Mouse (Mus musculus) bone marrow macrophage, adult 2 months (primary cell): ENCODE measurements around the gene Ptprm. TPM values are rescaled to one million over a fixed set of nuclear protein-coding genes. Genes with fewer than 3 reads are reported as not detected.

ENCODE experiments used
- H3K27ac ChIP-seq: 2 replicates; pipeline ENCODE4 v1.5.1; 2012; ENCODE audit warnings: low read depth, low read length; ENCODE audit not compliant: insufficient read depth
- H3K4me1 ChIP-seq: 2 replicates; pipeline ENCODE4 v1.6.1; 2012; ENCODE audit warnings: low read length; ENCODE audit not compliant: control insufficient read depth, insufficient read depth
- H3K4me3 ChIP-seq: 2 replicates; pipeline ENCODE4 v1.5.1; 2012; ENCODE audit warnings: mild to moderate bottlenecking, low read length, moderate library complexity; ENCODE audit not compliant: insufficient read depth
- CTCF ChIP-seq: IDR thresholded peaks from 2 replicates; pipeline ENCODE4 v1.5.1; 2012; ENCODE audit warnings: low read depth, mild to moderate bottlenecking, low read length, moderate library complexity
- POLR2A ChIP-seq: IDR thresholded peaks from 2 replicates; pipeline ENCODE4 v1.6.1; 2012; ENCODE audit warnings: mild to moderate bottlenecking, low read depth, low read length, borderline replicate concordance
- polyA plus RNA-seq: library from polyadenylated mRNA; stranded (reverse); fragments of >200 nt; gene quantifications from 2 replicates; pipeline ENCODE4 v1.2.4, GENCODE M21; 2012; ENCODE audit not compliant: missing spikeins, insufficient read depth, insufficient read length

Ptprm gene
- polyA plus RNA-seq, 1 experiment: 0.34 TPM

DNA sequence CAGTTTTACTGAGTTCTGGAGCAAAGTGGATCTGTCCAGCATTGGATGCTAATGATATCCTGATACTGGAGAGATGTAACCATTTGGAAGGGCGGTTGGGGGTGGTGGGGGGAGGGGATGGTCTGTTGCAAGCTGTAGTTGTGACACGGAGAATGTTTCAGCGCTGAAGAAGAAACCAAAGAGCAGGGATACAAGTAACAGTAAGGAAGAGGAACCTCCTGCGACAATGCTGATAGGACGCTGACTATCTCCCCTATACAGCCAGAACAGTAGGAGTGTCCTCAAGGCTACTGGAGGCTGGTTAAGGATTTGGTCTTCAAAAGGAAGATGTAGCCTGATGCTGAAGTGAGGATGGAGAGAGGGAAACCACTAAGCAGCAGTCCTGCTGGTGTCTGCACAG, 160.5 kb downstream of the Ptprm start:
- Histone ChIP-seq H3K27ac (no peak overlapping the region), H3K4me3 (no peak overlapping the region)
- TF ChIP-seq POLR2A (no peak), CTCF (no peak)

DNA sequence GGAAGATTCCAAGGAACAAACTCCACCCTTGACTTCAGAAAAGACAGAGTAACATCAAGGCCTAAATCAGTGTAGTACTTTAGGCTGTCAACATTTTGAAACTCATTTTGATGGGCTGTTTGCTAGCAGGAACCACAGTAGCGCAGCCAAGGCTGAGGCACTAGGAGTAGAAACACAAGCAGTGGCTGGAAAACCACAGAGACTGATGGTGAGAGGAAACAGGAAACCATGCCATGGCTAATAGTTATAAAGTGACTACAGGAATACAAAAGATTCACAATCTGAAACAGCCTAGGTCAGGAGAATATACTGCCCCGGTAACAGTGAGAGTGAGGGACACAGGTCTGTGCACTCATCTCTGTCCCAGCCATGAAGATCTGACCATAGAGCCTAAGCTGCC, 165.7 kb downstream of the Ptprm start:
- Histone ChIP-seq H3K27ac (no peak overlapping the region), H3K4me1 (no peaks in the 10 kb centered on the region), H3K4me3 (no peak overlapping the region)
- TF ChIP-seq POLR2A: no peak

More for the DNA sequence above, 160.5 kb downstream of the Ptprm start:
- H3K4me1 ChIP-seq: no peaks in the 10 kb centered on the region

DNA sequence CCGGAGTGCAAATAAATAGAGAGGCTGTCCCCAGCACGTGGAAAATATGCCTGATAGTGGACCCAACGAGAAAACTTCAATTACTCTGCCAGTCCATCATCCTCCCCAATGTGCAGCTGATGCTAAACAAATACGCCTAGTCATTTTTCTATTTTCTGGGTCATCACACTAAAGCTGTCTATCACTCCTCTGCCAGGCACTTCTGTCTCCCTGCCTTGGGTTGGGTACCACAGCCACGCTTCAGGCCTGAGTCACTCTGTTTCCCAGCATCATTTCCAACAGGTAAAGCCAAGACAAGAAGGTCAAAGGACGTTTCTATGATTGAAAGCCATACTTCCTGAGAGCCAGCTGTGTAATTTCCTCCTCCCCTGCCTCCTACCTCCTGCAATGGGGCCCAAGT, 167.4 kb downstream of the Ptprm start:
- no peaks in the 10 kb centered on the region for H3K4me1 ChIP-seq
- H3K4me3 ChIP-seq: no peak overlapping the region
- H3K27ac ChIP-seq: no peak overlapping the region
- TF ChIP-seq POLR2A: no peak
- no peak for TF ChIP-seq CTCF

DNA sequence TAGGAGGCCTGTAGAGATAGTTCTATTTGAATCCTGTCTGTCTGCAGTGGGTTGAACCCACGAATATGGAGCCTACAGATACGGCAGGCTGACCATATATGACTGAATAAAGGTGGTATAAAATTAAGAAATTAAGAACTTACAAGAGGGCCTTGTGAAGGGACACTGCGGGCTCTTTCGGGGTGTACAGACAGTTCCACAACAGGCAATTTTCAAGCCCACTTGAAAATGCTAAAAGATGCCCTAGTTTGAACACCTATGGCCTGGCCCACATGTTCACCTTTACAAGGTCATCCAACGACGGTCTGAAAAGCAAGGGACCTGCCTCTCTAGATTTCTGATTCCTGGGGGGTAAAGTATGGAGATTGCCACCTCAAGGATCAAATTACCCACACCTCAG, 168.3 kb downstream of the Ptprm start:
- Histone ChIP-seq H3K4me1 (no peaks in the 10 kb centered on the region), H3K27ac (no peak overlapping the region), H3K4me3 (no peak overlapping the region)
- no peak for TF ChIP-seq POLR2A
- no peak for TF ChIP-seq CTCF

DNA sequence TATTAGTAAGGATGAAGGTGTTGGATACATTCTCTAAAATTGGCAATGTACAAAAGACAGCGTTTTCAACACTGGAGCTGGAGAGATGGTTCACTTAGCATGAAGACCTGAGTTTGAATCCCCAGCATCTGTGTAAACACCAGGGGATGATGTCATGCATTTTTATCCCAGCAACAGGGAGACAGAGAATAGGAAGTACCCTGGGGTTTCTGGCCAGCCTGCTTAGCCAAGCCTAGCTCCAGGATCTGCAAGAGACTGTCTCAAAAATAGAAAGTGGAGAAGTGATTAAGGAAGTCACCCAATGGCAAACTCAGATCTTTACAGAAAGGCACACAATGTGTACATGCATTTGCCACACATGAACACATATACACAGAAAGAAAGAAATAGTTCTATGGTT, 174.8 kb downstream of the Ptprm start:
- H3K27ac ChIP-seq: no peak overlapping the region
- H3K4me3 ChIP-seq: no peak overlapping the region
- H3K4me1 ChIP-seq: no peaks in the 10 kb centered on the region
- TF ChIP-seq POLR2A (no peak), CTCF (no peak)

DNA sequence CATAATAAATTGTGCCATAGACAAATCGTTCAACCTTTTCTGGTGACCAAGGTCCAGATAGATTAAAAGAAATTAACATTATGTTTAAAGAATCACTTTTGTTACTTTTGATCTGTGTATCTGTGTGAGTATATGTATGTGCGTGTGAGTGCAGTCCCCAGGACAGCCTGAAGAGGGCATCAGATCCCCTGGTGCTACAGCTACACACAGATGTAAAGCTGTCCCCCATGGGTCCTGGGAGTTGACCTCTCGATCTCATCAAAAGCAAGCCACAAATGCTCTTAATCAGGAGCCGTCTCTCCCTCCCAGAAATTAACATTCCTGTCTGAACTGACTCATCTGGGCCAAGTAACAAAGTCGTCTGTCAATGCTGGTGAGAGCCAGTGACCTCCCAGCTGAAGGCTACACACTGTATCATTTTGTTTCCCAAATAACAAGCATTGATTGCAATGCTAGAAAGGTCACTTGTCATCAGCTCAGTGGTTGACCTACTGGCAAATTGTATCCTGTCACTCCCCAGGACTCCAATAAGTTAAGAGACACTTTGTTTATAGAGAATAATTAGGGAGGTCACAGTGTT, 175.5 kb downstream of the Ptprm start:
- TF ChIP-seq CTCF (no peak), POLR2A (no peak)
- Histone ChIP-seq H3K4me3 (no peak overlapping the region), H3K4me1 (no peaks in the 10 kb centered on the region), H3K27ac (no peak overlapping the region)

DNA sequence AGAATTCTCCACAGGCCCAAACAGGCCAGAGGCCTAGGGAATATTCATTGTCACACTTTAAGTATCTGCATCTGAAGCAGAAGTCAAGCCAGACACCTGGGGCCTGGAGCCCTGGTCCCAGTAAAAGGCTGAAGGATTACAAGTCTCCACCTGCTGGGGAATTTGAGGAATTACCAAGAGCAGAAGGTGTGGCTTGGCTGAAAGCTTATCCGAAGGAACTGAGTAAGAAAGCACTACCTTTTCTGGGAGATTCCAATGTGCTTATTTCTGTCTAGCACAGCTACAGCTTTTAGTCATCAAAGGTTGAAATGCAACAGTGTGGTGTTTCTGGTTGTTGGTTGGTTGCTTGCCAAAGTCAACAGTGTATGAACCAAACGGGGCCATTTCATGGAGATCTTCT, 178.4 kb downstream of the Ptprm start:
- Histone ChIP-seq H3K4me3 (no peak overlapping the region), H3K4me1 (no peaks in the 10 kb centered on the region), H3K27ac (no peak overlapping the region)
- TF ChIP-seq POLR2A: no peak
- TF ChIP-seq CTCF: no peak

DNA sequence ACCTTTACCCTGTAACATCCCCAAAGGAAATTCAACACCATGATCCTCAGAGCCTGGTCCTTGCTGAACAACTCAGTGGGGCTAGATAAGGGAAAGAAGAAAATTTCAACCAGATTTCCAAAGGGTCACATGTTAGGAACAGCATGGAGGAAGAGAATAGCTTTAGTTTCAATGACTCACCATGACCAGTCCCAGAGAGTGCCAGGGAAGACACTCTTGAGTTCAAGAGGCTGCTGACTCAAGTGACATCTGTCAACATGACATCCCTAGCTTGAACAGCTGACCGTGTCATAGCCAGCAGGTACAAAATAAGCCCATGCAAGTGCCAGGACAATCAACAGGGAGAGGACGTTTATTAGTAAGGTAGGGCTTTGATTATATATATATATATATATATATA, 182.9 kb downstream of the Ptprm start:
- H3K4me1 ChIP-seq: no peaks in the 10 kb centered on the region
- TF ChIP-seq POLR2A: no peak
- no peak for TF ChIP-seq CTCF
- no peak overlapping the region for H3K4me3 ChIP-seq
- H3K27ac ChIP-seq: no peak overlapping the region

DNA sequence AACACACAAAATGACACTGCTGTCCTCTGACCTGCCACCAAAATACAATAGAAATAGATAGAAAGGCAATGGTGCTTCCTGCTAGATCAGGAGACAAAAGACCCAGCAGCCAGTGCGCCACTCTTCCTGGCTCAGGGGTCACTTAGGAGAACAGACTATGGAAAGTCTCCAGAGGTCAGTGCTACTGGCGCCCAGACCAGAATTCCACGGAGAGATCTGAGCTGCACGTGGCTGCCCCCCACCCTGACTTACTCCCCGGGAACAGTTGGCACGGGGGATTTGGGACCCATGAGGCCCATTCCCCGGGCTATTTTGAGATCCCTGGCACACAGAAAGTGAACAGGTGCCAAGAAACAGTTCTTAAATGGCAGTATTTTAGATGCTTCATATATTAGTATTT, 183.6 kb downstream of the Ptprm start:
- no peak overlapping the region for H3K4me3 ChIP-seq
- H3K27ac ChIP-seq: no peak overlapping the region
- H3K4me1 ChIP-seq: no peaks in the 10 kb centered on the region
- TF ChIP-seq CTCF: no peak
- no peak for TF ChIP-seq POLR2A

DNA sequence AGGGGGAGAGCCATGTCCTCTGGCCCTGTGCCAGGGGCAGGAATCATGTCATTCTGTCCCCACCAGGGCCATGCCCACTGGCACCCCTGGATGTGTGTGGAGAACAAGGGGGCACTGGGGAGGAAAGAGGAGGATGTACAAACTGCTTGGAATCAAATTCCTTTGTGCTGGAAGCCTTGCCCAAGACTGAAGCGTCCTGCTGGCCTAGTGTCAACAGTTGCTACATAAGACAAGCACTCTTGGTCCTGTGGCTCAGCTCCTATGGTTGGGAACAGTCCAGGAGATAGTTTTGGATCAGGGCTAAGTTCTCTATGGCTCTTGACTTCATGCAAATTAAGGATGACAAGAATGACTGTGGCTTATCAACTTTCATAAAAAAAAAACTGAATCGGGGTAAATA, 188.4 kb downstream of the Ptprm start:
- H3K4me3 ChIP-seq: no peak overlapping the region
- no peak overlapping the region for H3K27ac ChIP-seq
- TF ChIP-seq POLR2A: no peak
- TF ChIP-seq CTCF: no peak
- H3K4me1 ChIP-seq: no peaks in the 10 kb centered on the region

DNA sequence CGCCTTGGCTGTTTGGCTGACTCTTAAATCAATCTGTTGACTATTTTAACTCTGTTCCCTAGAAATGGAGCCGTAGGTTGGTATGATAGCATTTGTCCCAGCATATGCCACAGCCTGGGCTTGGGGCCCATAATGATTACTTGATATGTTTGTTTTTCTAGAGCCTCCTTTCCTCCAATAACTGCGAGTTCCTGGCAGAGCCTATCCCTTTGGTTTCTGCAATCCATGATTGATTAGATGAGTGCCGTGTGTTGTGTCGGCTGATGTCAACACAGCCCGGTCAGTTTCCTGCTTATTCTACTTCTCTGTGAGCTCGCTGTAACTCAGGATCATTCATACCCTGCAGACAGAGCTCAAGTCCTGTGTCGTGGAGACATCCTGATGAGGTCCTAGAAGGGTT, 194.6 kb downstream of the Ptprm start:
- H3K27ac ChIP-seq: no peak overlapping the region
- no peak for TF ChIP-seq CTCF
- no peak overlapping the region for H3K4me3 ChIP-seq
- no peaks in the 10 kb centered on the region for H3K4me1 ChIP-seq
